Mouse (Mus musculus): ENCODE results near the gene Colgalt2. TPM values are rescaled to one million over a fixed set of nuclear protein-coding genes. Genes with fewer than 3 reads are reported as not detected.

Gene Colgalt2
- polyA plus RNA-seq, 1 experiment from 2014 or later: 2.3 TPM

DNA sequence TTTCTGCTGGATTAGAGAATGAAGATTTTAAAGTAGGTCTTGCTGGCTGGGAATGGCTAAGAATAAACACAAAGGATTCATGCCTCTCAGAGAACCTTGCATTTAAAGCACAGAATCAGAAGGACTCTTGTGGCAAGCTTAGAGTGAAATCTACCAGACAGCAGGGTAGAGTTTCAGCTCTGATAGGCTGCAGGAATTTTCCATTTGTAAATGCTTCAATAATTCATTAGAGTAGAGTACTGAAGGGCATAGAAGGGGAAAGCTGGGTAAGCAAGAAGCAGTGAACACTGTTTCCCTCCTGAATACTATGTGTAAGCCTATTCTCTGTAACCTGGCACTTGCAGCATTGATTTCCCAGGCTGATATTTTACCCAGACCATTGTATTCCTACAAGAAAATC, 10.4 kb upstream of the Colgalt2 start:
- ATAC-seq (ENCODE audit: low FRiP score): no peak
- Histone ChIP-seq H3K9ac (ENCODE audit: low read length) (no peak overlapping the region), H3K4me2 (no peak overlapping the region), H3K4me3 (ENCODE audit: low read depth, low read length) (no peak overlapping the region), H3K27me3 (ENCODE audit: control insufficient read depth, insufficient read depth, low read length) (no peaks in the 10 kb centered on the region), H3K9me3 (ENCODE audit: control insufficient read depth, low read length) (no peaks in the 10 kb centered on the region), H3K36me3 (ENCODE audit: control insufficient read depth, insufficient read depth, low read length) (no peaks in the 10 kb centered on the region), H3K4me1 (ENCODE audit: control insufficient read depth, insufficient read depth, low read length) (no peaks in the 10 kb centered on the region), H3K27ac (ENCODE audit: low read depth, low read length) (no peak overlapping the region)
- DNase-seq (ENCODE audit: low spot score, missing footprints): no peak

DNA sequence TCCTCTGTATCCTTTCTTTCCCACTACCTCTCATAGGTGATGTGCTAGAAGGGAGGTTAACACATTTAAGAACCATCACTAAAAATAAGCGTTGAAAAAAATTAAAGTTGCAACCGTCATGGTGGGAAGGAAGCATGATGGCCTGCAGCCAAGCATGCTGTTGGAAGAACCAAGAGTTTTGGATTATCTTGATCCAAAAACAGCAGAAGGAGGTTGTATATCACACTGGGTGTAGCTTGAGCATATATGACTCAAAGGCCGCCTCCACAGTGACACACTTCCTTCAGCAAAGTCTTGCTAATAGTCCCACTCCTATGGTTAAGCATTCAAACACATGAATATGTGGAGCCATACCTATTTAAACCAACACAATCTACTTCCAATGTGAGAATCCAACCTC, 5.5 kb upstream of the Colgalt2 start:
- DNase-seq (ENCODE audit: low spot score, missing footprints) (no peak), ATAC-seq (ENCODE audit: low FRiP score) (no peak)
- 89% methylated on average over 3 of the region's 3 CpGs for WGBS
- Histone ChIP-seq H3K27me3 (ENCODE audit: control insufficient read depth, insufficient read depth, low read length) (peaks cover 4% of the 10 kb centered on the region; the same call in 1 of the 2 replicates), H3K9ac (ENCODE audit: low read length) (no peak overlapping the region), H3K4me3 (ENCODE audit: low read depth, low read length) (no peak overlapping the region), H3K36me3 (ENCODE audit: control insufficient read depth, insufficient read depth, low read length) (no peaks in the 10 kb centered on the region), H3K4me1 (ENCODE audit: control insufficient read depth, insufficient read depth, low read length) (no peaks in the 10 kb centered on the region), H3K9me3 (ENCODE audit: control insufficient read depth, low read length) (no peaks in the 10 kb centered on the region), H3K4me2 (no peak overlapping the region), H3K27ac (ENCODE audit: low read depth, low read length) (no peak overlapping the region)

- WGBS: 89% methylated on average over 4 of the region's 4 CpGs
Observed at GRCm38 (mm10) chr1:152394956-152395515, 4.6 kb upstream of the Colgalt2 start.

DNA sequence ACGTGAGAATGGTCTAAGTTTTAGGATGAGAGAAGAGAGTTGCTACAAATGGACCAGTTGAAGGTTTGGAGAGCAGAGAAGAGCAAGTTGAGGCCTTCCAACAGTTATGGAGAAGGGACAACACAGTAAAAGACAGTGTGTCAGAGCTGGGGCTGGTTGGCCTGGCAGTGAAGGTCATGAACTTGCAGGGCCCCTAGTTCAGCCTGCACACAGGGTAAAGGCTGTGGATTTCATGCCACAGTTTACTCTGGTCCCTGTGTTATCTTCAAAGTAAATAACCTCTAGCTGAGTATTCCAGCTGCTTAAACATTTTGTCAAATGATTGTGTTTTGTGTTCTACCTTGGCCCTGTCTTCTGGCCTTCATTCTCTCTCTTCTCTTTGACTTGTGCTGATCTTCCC, 922 bp upstream of the Colgalt2 start:
- WGBS: 53% methylated on average over 1 of the region's 1 CpGs

More at GRCm38 (mm10) chr1:152394956-152395515, 4.6 kb upstream of the Colgalt2 start:
- peaks cover 4% of the 10 kb centered on the region; the same call in 1 of the 2 replicates for H3K27me3 ChIP-seq (ENCODE audit: control insufficient read depth, insufficient read depth, low read length)
- DNase-seq (ENCODE audit: low spot score, missing footprints): no peak
- no peaks in the 10 kb centered on the region for H3K9me3 ChIP-seq (ENCODE audit: control insufficient read depth, low read length)
- H3K9ac ChIP-seq (ENCODE audit: low read length): no peak overlapping the region
- H3K4me2 ChIP-seq: no peak overlapping the region
- H3K27ac ChIP-seq (ENCODE audit: low read depth, low read length): no peak overlapping the region
- ATAC-seq (ENCODE audit: low FRiP score): no peak
- H3K4me3 ChIP-seq (ENCODE audit: low read depth, low read length): no peak overlapping the region
- no peaks in the 10 kb centered on the region for H3K4me1 ChIP-seq (ENCODE audit: control insufficient read depth, insufficient read depth, low read length)
- no peaks in the 10 kb centered on the region for H3K36me3 ChIP-seq (ENCODE audit: control insufficient read depth, insufficient read depth, low read length)

DNA sequence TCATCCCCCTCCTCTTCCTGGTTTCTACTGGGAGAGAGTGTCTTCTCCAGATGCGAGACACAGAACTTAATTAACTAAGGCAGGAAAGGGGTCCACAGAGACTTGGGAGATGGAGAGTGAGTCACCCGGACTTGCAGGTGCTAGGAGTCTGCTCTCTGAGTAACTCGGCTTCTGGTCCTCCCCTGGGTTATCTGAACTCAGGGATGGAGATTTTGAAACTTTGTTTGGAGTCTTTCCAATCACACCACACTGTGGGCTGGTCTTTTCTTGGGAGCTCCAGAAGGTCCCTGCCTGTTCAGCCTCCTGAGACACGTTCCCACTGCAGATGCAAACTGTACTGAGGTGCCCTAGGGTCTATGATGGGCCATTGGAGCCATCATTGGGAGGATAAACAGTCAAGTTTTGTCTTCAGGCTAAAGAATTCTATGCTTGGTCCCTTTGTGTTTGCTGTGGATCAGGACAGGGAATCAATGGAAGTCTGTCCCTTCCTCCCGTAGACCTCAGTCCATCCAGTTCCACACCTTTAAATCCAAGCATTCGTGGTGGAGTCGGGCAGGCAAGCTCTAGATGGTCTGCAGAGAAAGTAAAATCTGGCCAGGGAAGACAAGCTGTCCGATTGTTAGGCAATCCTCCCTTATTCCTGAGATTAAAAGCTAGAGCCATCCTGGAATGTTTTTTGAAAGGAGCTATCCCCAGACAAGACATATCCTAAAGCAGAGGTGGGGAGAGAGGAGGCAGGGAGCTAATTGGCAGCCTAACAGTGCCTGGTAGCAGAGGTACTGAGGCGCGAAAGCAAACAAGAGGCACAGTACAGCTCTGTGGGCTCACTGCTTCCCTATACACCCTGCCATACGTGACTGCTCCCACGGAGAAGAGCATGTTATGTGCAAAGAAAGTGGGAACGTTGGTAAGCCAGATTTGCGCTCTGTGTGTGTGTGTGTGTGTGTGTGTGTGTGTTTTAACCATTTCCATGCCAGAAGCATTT, 1.2 kb downstream of the Colgalt2 start:
- 17% methylated on average over 14 of the region's 14 CpGs for WGBS
- ATAC-seq (ENCODE audit: low FRiP score): 0 out of 2 replicates have a peak, but pooled peaks have one; percentile 38
- DNase-seq (ENCODE audit: low spot score, missing footprints): peak; percentile 87
- H3K27ac ChIP-seq (ENCODE audit: low read depth, low read length): no peak overlapping the region
- no peaks in the 10 kb centered on the region for H3K4me1 ChIP-seq (ENCODE audit: control insufficient read depth, insufficient read depth, low read length)
- peak overlapping the region; percentile 65 for H3K4me3 ChIP-seq (ENCODE audit: low read depth, low read length)
- H3K27me3 ChIP-seq (ENCODE audit: control insufficient read depth, insufficient read depth, low read length): peaks cover 4% of the 10 kb centered on the region; the same call in 1 of the 2 replicates
- H3K36me3 ChIP-seq (ENCODE audit: control insufficient read depth, insufficient read depth, low read length): no peaks in the 10 kb centered on the region
- H3K9ac ChIP-seq (ENCODE audit: low read length): peak overlapping the region; percentile 75
- H3K4me2 ChIP-seq: peak overlapping the region; percentile 90
- H3K9me3 ChIP-seq (ENCODE audit: control insufficient read depth, low read length): no peaks in the 10 kb centered on the region

More for the DNA sequence above, 922 bp upstream of the Colgalt2 start:
- no peak overlapping the region for H3K9ac ChIP-seq (ENCODE audit: low read length)
- ATAC-seq (ENCODE audit: low FRiP score) (no peak), DNase-seq (ENCODE audit: low spot score, missing footprints) (no peak)
- peaks cover 4% of the 10 kb centered on the region; the same call in 1 of the 2 replicates for H3K27me3 ChIP-seq (ENCODE audit: control insufficient read depth, insufficient read depth, low read length)
- H3K27ac ChIP-seq (ENCODE audit: low read depth, low read length): no peak overlapping the region
- H3K9me3 ChIP-seq (ENCODE audit: control insufficient read depth, low read length): no peaks in the 10 kb centered on the region
- no peaks in the 10 kb centered on the region for H3K4me1 ChIP-seq (ENCODE audit: control insufficient read depth, insufficient read depth, low read length)
- H3K4me2 ChIP-seq: no peak overlapping the region
- H3K36me3 ChIP-seq (ENCODE audit: control insufficient read depth, insufficient read depth, low read length): no peaks in the 10 kb centered on the region
- no peak overlapping the region for H3K4me3 ChIP-seq (ENCODE audit: low read depth, low read length)

DNA sequence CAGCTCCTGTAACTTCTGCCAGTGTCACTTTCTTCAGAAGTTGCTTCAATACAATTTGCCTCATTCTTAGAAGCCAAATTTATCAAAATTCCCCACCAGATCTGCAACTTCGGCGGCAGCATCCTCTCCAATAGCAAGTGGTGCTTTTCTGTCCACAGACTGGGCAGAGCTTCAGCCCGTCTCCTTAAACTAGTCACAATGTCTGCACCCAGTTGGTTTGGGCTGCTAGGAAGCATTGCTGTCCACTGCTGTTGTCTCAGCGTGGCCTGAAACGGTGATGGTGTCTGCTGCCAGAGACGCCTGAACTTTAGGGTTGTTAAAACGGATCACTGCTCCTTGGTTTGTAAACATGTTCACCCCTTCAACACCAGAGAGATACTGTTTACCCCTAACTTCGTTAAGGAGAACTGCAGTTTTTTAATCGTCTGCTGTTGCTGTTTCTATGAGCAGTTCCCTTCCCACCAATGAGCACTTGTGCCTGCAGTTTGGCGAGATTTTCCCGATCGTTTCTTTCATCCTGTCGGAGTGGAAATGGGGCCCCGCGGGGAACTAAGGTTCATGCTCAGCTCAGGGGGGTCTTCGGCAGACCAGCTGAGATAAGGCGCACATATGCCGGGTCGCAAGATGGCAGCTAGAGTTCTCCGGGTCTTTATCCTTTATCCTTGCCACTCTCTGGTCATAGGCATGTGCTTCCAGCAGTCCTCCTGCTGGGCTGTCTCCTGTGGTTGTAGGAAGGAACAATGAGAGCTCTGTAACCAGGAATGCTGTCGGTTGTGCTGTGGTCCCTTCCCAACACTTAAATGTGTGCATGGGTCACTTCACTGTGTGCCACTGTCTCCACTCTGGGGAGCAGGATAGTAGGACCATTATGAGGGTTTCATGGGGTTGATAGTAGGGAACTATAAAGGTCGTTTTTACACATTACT, 7.7 kb downstream of the Colgalt2 start:
- peak; percentile 85 for DNase-seq (ENCODE audit: low spot score, missing footprints)
- Histone ChIP-seq H3K4me2 (no peak overlapping the region), H3K4me1 (ENCODE audit: control insufficient read depth, insufficient read depth, low read length) (no peaks in the 10 kb centered on the region), H3K36me3 (ENCODE audit: control insufficient read depth, insufficient read depth, low read length) (no peaks in the 10 kb centered on the region), H3K27ac (ENCODE audit: low read depth, low read length) (no peak overlapping the region), H3K9me3 (ENCODE audit: control insufficient read depth, low read length) (no peaks in the 10 kb centered on the region; the same call in 1 of the 2 replicates), H3K4me3 (ENCODE audit: low read depth, low read length) (no peak overlapping the region), H3K9ac (ENCODE audit: low read length) (no peak overlapping the region), H3K27me3 (ENCODE audit: control insufficient read depth, insufficient read depth, low read length) (no peaks in the 10 kb centered on the region)
- no peak for ATAC-seq (ENCODE audit: low FRiP score)
- WGBS: 54% methylated on average over 22 of the region's 22 CpGs

DNA sequence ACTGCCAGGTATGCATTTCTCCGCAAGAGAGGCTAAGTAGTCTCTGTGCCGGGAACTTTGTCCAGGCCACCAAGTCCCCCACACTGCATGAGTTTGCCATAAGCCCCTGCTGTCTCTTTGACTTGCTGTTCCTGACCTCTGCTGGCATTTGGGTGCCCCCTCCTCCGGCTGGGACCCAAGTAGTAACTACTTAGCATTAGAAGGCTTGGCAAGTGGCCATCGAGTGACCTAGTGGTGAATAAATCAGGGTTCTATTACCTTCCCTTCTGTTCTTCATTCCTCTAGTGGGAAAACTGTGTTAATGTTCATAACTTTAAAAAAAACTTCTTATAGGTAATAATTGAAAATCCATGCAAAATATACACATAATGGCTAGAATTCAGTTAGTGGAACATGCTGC, 9.7 kb downstream of the Colgalt2 start:
- DNase-seq (ENCODE audit: low spot score, missing footprints): no peak
- H3K36me3 ChIP-seq (ENCODE audit: control insufficient read depth, insufficient read depth, low read length): no peaks in the 10 kb centered on the region
- no peak overlapping the region for H3K9ac ChIP-seq (ENCODE audit: low read length)
- H3K4me3 ChIP-seq (ENCODE audit: low read depth, low read length): no peak overlapping the region
- no peak overlapping the region for H3K4me2 ChIP-seq
- H3K9me3 ChIP-seq (ENCODE audit: control insufficient read depth, low read length): no peaks in the 10 kb centered on the region; the same call in 1 of the 2 replicates
- ATAC-seq (ENCODE audit: low FRiP score): no peak
- no peaks in the 10 kb centered on the region for H3K27me3 ChIP-seq (ENCODE audit: control insufficient read depth, insufficient read depth, low read length)
- WGBS: 82% methylated on average over 4 of the region's 4 CpGs
- no peak overlapping the region for H3K27ac ChIP-seq (ENCODE audit: low read depth, low read length)
- no peaks in the 10 kb centered on the region for H3K4me1 ChIP-seq (ENCODE audit: control insufficient read depth, insufficient read depth, low read length)

GRCm38 (mm10) chr1:152410657-152411056, 11.0 kb downstream of the Colgalt2 start:
- Histone ChIP-seq H3K4me1 (ENCODE audit: control insufficient read depth, insufficient read depth, low read length) (no peaks in the 10 kb centered on the region), H3K4me3 (ENCODE audit: low read depth, low read length) (no peak overlapping the region), H3K27ac (ENCODE audit: low read depth, low read length) (no peak overlapping the region), H3K27me3 (ENCODE audit: control insufficient read depth, insufficient read depth, low read length) (no peaks in the 10 kb centered on the region), H3K36me3 (ENCODE audit: control insufficient read depth, insufficient read depth, low read length) (no peaks in the 10 kb centered on the region), H3K9me3 (ENCODE audit: control insufficient read depth, low read length) (no peaks in the 10 kb centered on the region; the same call in 1 of the 2 replicates), H3K9ac (ENCODE audit: low read length) (no peak overlapping the region), H3K4me2 (no peak overlapping the region)
- no peak for ATAC-seq (ENCODE audit: low FRiP score)
- no peak for DNase-seq (ENCODE audit: low spot score, missing footprints)
- WGBS: 92% methylated on average over 3 of the region's 3 CpGs

Measured in midbrain, embryonic 11.5 days (tissue).